9 mouse cellular contexts compared by ENCODE assay signal in genomic region chrX:48234417-48234816, GRCm38 (mm10). TPM values are rescaled to one million over a fixed set of nuclear protein-coding genes. Genes with fewer than 3 reads are reported as not detected.
DNase-seq lines count a peak whose midpoint lies in the region; ATAC-seq and TF ChIP-seq lines count a peak whose summit lies in the region.
"Had no signal": no experiment of that assay in that cellular context is flagged by ENCODE, and none has a peak within 500 bp of the region (broad histone marks: within the 10 kb centered on the region; RNA-seq: fewer than 3 reads in every experiment).

No protein-coding gene starts in this region.

- peak; percentile 1 for DNase-seq in embryo, embryonic 11 days
- DNase-seq in embryo, embryonic 10.5 days (ENCODE audit: low spot score) = no peak
- peak; percentile 71 to 77 for DNase-seq in spleen, postnatal 36 days (ENCODE audit: low spot score in 2 of 2)
- no peak for DNase-seq in layer of hippocampus, postnatal 25 days (ENCODE audit: extremely low spot score in 1 of 2, low spot score in 1 of 2)
- no peak for DNase-seq in testis, postnatal 10 days (ENCODE audit: low spot score)

- ATAC-seq in liver, embryonic 16.5 days (ENCODE audit: low read depth) = peak; percentile 63
- ATAC-seq in cerebellum, adult (ENCODE audit: insufficient number of reproducible peaks, low FRiP score, low TSS enrichment) = no peak

- TF ChIP-seq POLR2A in bone marrow, adult 2 months (IDR thresholded peaks at IDR 0.05; ENCODE audit: borderline replicate concordance, control insufficient read depth, low read depth, low read length) = no peak

- H3K9ac ChIP-seq in liver, embryonic 16.5 days (ENCODE audit: low read depth, low read length) = no peak overlapping the region
- H3K9ac ChIP-seq: limb, embryonic 15.5 days had no signal

- no peak for TF ChIP-seq CTCF in bone marrow, adult 2 months (IDR thresholded peaks at IDR 0.05; ENCODE audit: control insufficient read depth, insufficient read depth, low read length)

- no peaks in the 10 kb centered on the region for H3K36me3 ChIP-seq in liver, embryonic 16.5 days (ENCODE audit: control insufficient read depth, insufficient read depth)
- H3K36me3 ChIP-seq: limb, embryonic 15.5 days had no signal

- H3K9me3 ChIP-seq in liver, embryonic 16.5 days (replicated peaks; ENCODE audit: control insufficient read depth, low read length) = no peaks in the 10 kb centered on the region
- H3K9me3 ChIP-seq: limb, embryonic 15.5 days had no signal

- no peak overlapping the region for H3K4me3 ChIP-seq in bone marrow, adult 2 months (replicated peaks; ENCODE audit: control insufficient read depth, low read depth, low read length)
- no peak overlapping the region for H3K4me3 ChIP-seq in liver, embryonic 16.5 days (ENCODE audit: low read depth, low read length)
- H3K4me3 ChIP-seq: limb, embryonic 15.5 days had no signal

- peak overlapping the region; percentile 9; the same call in 1 of the 2 replicates for H3K4me2 ChIP-seq in liver, embryonic 16.5 days (ENCODE audit: low read depth, low read length)
- H3K4me2 ChIP-seq: limb, embryonic 15.5 days had no signal

- H3K27me3 ChIP-seq in liver, embryonic 16.5 days (ENCODE audit: control insufficient read depth, insufficient read depth, low read depth, low read length) = no peaks in the 10 kb centered on the region
- H3K27me3 ChIP-seq: limb, embryonic 15.5 days had no signal

- H3K27ac ChIP-seq in bone marrow, adult 2 months (ENCODE audit: control insufficient read depth, insufficient read depth, low read depth, low read length, poor library complexity) = peak overlapping the region; percentile 80; the same call in 1 of the 2 replicates
- H3K27ac ChIP-seq in liver, embryonic 16.5 days (ENCODE audit: low read length) = no peak overlapping the region
- H3K27ac ChIP-seq: limb, embryonic 15.5 days had no signal

- 12% methylated on average over 7 of the region's 7 CpGs for WGBS in bone marrow, adult 2 months
- WGBS in liver, embryonic 16.5 days (ENCODE audit: insufficient replicate concordance) = 30% methylated on average over 7 of the region's 7 CpGs

- H3K4me1 ChIP-seq in bone marrow, adult 2 months (ENCODE audit: control insufficient read depth, insufficient read depth, low read length) = no peaks in the 10 kb centered on the region; the same call in 1 of the 2 replicates
- no peaks in the 10 kb centered on the region; the same call in none of the 2 replicates for H3K4me1 ChIP-seq in liver, embryonic 16.5 days (ENCODE audit: control insufficient read depth, low read depth, low read length)
- H3K4me1 ChIP-seq: limb, embryonic 15.5 days had no signal

RNA-seq across cellular contexts. Expression of gene Utp14a, which starts 22.2 kb away (rescaled TPM):
- polyA plus RNA-seq in bone marrow, adult 2 months (2011; ENCODE audit: insufficient read depth, insufficient read length, low replicate concordance, missing spikeins) = 20.2 and 29.7 TPM in 2 replicates
- polyA plus RNA-seq in liver, embryonic 16.5 days (2015; fragmentation: Nextera tagmentation; extraction: Ambion mirVana) = 5.5 and 6.0 TPM in 2 replicates
- total RNA-seq in layer of hippocampus, postnatal 25 days (2021) = 10 to 100 TPM; 16.1 to 18.8 TPM

RNA-seq across cellular contexts. Expression of gene Zdhhc9, which starts 25.7 kb away (rescaled TPM):
- polyA plus RNA-seq in bone marrow, adult 2 months (2011; ENCODE audit: insufficient read depth, insufficient read length, low replicate concordance, missing spikeins) = 4.4 and 14.2 TPM in 2 replicates
- 2.7 and 3.1 TPM in 2 replicates for polyA plus RNA-seq in liver, embryonic 16.5 days (2015; fragmentation: Nextera tagmentation; extraction: Ambion mirVana)
- 10 to 100 TPM; 46.6 to 50.2 TPM for total RNA-seq in layer of hippocampus, postnatal 25 days (2021)

Comparison
In these comparisons a context has a peak if more than half of its experiments do, and no peak if none do; other contexts are left out.
1. DNase-seq: peak in embryo, embryonic 11 days (single experiment) and spleen, postnatal 36 days (2 of 2); none in embryo, embryonic 10.5 days (single experiment), layer of hippocampus, postnatal 25 days (0 of 2) and testis, postnatal 10 days (single experiment).